Mouse (Mus musculus) naive thymus-derived CD4-positive, alpha-beta T cell, adult 2 months (primary cell): ENCODE results near the gene Mcu.

ENCODE experiments used
- DNase-seq: peaks from one replicate; pipeline ENCODE4 v3.0.0-alpha.2; 2011; ENCODE audit warnings: low read depth

Mcu gene

GRCm38 (mm10) chr10:59426371-59426770, 190.1 kb downstream of the Mcu start:
- DNase-seq, result no peak

GRCm38 (mm10) chr10:59425369-59425768, 191.1 kb downstream of the Mcu start:
- DNase-seq, result no peak

- no peak for DNase-seq
Measured at GRCm38 (mm10) chr10:59424453-59424852, 192.0 kb downstream of the Mcu start.

GRCm38 (mm10) chr10:59419516-59419915, 197.0 kb downstream of the Mcu start:
- DNase-seq, result no peak

- no peak for DNase-seq
Measured at GRCm38 (mm10) chr10:59416623-59417022, 199.9 kb downstream of the Mcu start.

- no peak for DNase-seq
Measured at GRCm38 (mm10) chr10:59413711-59414110, 202.8 kb downstream of the Mcu start.

- no peak for DNase-seq
Measured at GRCm38 (mm10) chr10:59410264-59410663, 206.2 kb downstream of the Mcu start.

- DNase-seq, result no peak
Measured at GRCm38 (mm10) chr10:59408499-59408898, 208.0 kb downstream of the Mcu start.

- DNase-seq, result no peak
Measured at GRCm38 (mm10) chr10:59403793-59404149, 212.7 kb downstream of the Mcu start.

GRCm38 (mm10) chr10:59402899-59403792, 213.3 kb downstream of the Mcu start, which contains the start of gene Pla2g12b:
Gene Pla2g12b (plus strand): TSS chr10:59403660.
- DNase-seq, result no peak
